Mouse (Mus musculus) MEL (cell line): Measurements from ENCODE around the gene Ostm1. TPM values are rescaled to one million over a fixed set of nuclear protein-coding genes. Genes with fewer than 3 reads are reported as not detected.

Experiments used
- DNase-seq: peaks from one replicate; pipeline ENCODE4 v3.0.0; 2011; ENCODE audit warnings: low read depth, low spot score
- H3K27ac ChIP-seq: 2 replicates; pipeline ENCODE4 v1.5.1; 2012; ENCODE audit warnings: low read depth, mild to moderate bottlenecking, control low read depth, low read length, moderate library complexity; ENCODE audit not compliant: control insufficient read depth
- H3K27me3 ChIP-seq, 2 experiments: fragments of 150-350 bp in 1 of 2; sonication (generic) in 1 of 2; 2 replicates each; pipeline ENCODE4 v1.6.1; 2012; ENCODE audit warnings: low read length in 2 of 2, mild to moderate bottlenecking in 2 of 2, improper control_type of control experiment in 1 of 2, moderate library complexity in 1 of 2; ENCODE audit not compliant: insufficient read depth in 2 of 2, control insufficient read depth in 1 of 2
- H3K36me3 ChIP-seq, 2 experiments: 2 replicates each; pipeline ENCODE4 v1.6.1; 2012 to 2014; ENCODE audit warnings: low read length in 2 of 2, improper control_type of control experiment in 1 of 2, inconsistent platforms in 1 of 2, mild to moderate bottlenecking in 1 of 2; ENCODE audit not compliant: insufficient read depth in 2 of 2, control insufficient read depth in 1 of 2
- H3K4me1 ChIP-seq, 2 experiments: fragments of 150-350 bp in 1 of 2; sonication (generic) in 1 of 2; 2 replicates each; pipeline ENCODE4 v1.6.1; 2012; ENCODE audit warnings: low read length in 2 of 2, improper control_type of control experiment in 1 of 2, mild to moderate bottlenecking in 1 of 2; ENCODE audit not compliant: insufficient read depth in 2 of 2, control insufficient read depth in 1 of 2
- H3K4me3 ChIP-seq, 2 experiments: fragments of 150-350 bp in 1 of 2; sonication (generic) in 1 of 2; 2 replicates each; pipeline ENCODE4 v1.5.1; 2012; ENCODE audit warnings: low read depth in 2 of 2, low read length in 2 of 2, mild to moderate bottlenecking in 2 of 2, moderate library complexity in 2 of 2, control low read depth in 1 of 2, improper control_type of control experiment in 1 of 2; ENCODE audit not compliant: control insufficient read depth in 1 of 2, insufficient read depth in 1 of 2
- H3K79me2 ChIP-seq: 2 replicates; pipeline ENCODE4 v1.6.1; 2012; ENCODE audit warnings: mild to moderate bottlenecking, low read length, moderate library complexity; ENCODE audit not compliant: control insufficient read depth, poor library complexity, insufficient read depth
- H3K9ac ChIP-seq: 2 replicates; pipeline ENCODE4 v1.6.1; 2012; ENCODE audit warnings: low read depth, mild to moderate bottlenecking, control low read depth, low read length, moderate library complexity; ENCODE audit not compliant: control insufficient read depth, poor library complexity, severe bottlenecking
- H3K9me3 ChIP-seq: fragments of 150-350 bp; sonication (generic); replicated peaks from 2 replicates; pipeline ENCODE4 v1.6.1; 2012; ENCODE audit warnings: mild to moderate bottlenecking, low read length, improper control_type of control experiment, moderate library complexity; ENCODE audit not compliant: insufficient read depth
- CHD1 ChIP-seq: IDR thresholded peaks from 2 replicates; pipeline ENCODE4 v1.6.1; 2012; ENCODE audit warnings: low read depth, mild to moderate bottlenecking, inconsistent platforms, low read length, improper control_type of control experiment
- CHD2 ChIP-seq: IDR thresholded peaks from 2 replicates; pipeline ENCODE4 v1.6.1; 2011; ENCODE audit warnings: low read length, improper control_type of control experiment
- CTCF ChIP-seq, 3 experiments: IDR thresholded peaks in 2 of 3; conservative IDR thresholded peaks in 1 of 3; 2 replicates each; pipeline ENCODE4 v1.5.1; 2011 to 2012; ENCODE audit warnings: low read length in 3 of 3, low read depth in 2 of 3, mild to moderate bottlenecking in 2 of 3, improper control_type of control experiment in 1 of 3, inconsistent platforms in 1 of 3, mixed read lengths in 1 of 3, moderate library complexity in 1 of 3; ENCODE audit not compliant: control insufficient read depth in 1 of 3, insufficient read depth in 1 of 3, poor library complexity in 1 of 3, severe bottlenecking in 1 of 3
- E2F4 ChIP-seq: IDR thresholded peaks from 2 replicates; pipeline ENCODE4 v1.6.1; 2011; ENCODE audit warnings: low read depth, low read length, improper control_type of control experiment, borderline replicate concordance
- ELF1 ChIP-seq: IDR thresholded peaks from 2 replicates; pipeline ENCODE4 v1.6.1; 2014; ENCODE audit warnings: low read depth, mild to moderate bottlenecking, inconsistent platforms, low read length, improper control_type of control experiment, moderate library complexity
- EP300 ChIP-seq, 2 experiments: IDR thresholded peaks; 2 replicates each; pipeline ENCODE4 v1.6.1; 2011; ENCODE audit warnings: improper control_type of control experiment in 2 of 2, low read length in 2 of 2, low read depth in 1 of 2, mild to moderate bottlenecking in 1 of 2
- ETS1 ChIP-seq: IDR thresholded peaks from 2 replicates; pipeline ENCODE4 v1.6.1; 2012; ENCODE audit warnings: low read depth, mild to moderate bottlenecking, inconsistent platforms, low read length, improper control_type of control experiment, moderate library complexity
- GABPA ChIP-seq: IDR thresholded peaks from 2 replicates; pipeline ENCODE4 v1.6.1; 2012; ENCODE audit warnings: low read depth, mild to moderate bottlenecking, inconsistent platforms, low read length, improper control_type of control experiment, moderate library complexity
- GATA1 ChIP-seq: IDR thresholded peaks from 2 replicates; pipeline ENCODE4 v1.6.1; 2011; ENCODE audit warnings: low read depth, low read length, improper control_type of control experiment
- HCFC1 ChIP-seq: IDR thresholded peaks from 2 replicates; pipeline ENCODE4 v1.6.1; 2012; ENCODE audit warnings: low read depth, mild to moderate bottlenecking, inconsistent platforms, low read length, improper control_type of control experiment, moderate library complexity
- JUND ChIP-seq: IDR thresholded peaks from 2 replicates; pipeline ENCODE4 v1.6.1; 2011; ENCODE audit warnings: low read depth, mild to moderate bottlenecking, improper control_type of control experiment, low read length
- MAZ ChIP-seq: IDR thresholded peaks from 2 replicates; pipeline ENCODE4 v1.6.1; 2012; ENCODE audit warnings: low read depth, mild to moderate bottlenecking, inconsistent platforms, low read length, improper control_type of control experiment
- MEF2A ChIP-seq: IDR thresholded peaks from 2 replicates; pipeline ENCODE4 v1.6.1; 2014; ENCODE audit warnings: low read depth, mild to moderate bottlenecking, inconsistent platforms, low read length, improper control_type of control experiment; ENCODE audit not compliant: poor library complexity, insufficient replicate concordance, severe bottlenecking; ENCODE audit errors: extremely low read depth
- MXI1 ChIP-seq: IDR thresholded peaks from 2 replicates; pipeline ENCODE4 v1.6.1; 2011; ENCODE audit warnings: mild to moderate bottlenecking, low read depth, low read length, improper control_type of control experiment
- MYB ChIP-seq: IDR thresholded peaks from 2 replicates; pipeline ENCODE4 v1.6.1; 2011; ENCODE audit warnings: mild to moderate bottlenecking, low read depth, low read length, improper control_type of control experiment
- POLR2AphosphoS5 ChIP-seq: IDR thresholded peaks from 2 replicates; pipeline ENCODE4 v1.6.1; 2012; ENCODE audit warnings: low read depth, borderline replicate concordance, mild to moderate bottlenecking, inconsistent platforms, low read length, moderate library complexity, mixed read lengths
- RAD21 ChIP-seq: IDR thresholded peaks from 2 replicates; pipeline ENCODE4 v1.6.1; 2011; ENCODE audit warnings: mild to moderate bottlenecking, low read depth, low read length, improper control_type of control experiment
- RCOR1 ChIP-seq: IDR thresholded peaks from 2 replicates; pipeline ENCODE4 v1.6.1; 2012; ENCODE audit warnings: low read depth, mild to moderate bottlenecking, inconsistent platforms, low read length, improper control_type of control experiment
- TAL1 ChIP-seq: IDR thresholded peaks from 2 replicates; pipeline ENCODE4 v1.6.1; 2012; ENCODE audit warnings: mild to moderate bottlenecking, inconsistent platforms, low read length, moderate library complexity, mixed read lengths
- USF1 ChIP-seq: IDR thresholded peaks from 2 replicates; pipeline ENCODE4 v1.6.1; 2014; ENCODE audit warnings: low read depth, mild to moderate bottlenecking, inconsistent platforms, low read length, improper control_type of control experiment, moderate library complexity
- ZKSCAN1 ChIP-seq: IDR thresholded peaks from 2 replicates; pipeline ENCODE4 v1.6.1; 2012; ENCODE audit warnings: low read depth, mild to moderate bottlenecking, inconsistent platforms, low read length, improper control_type of control experiment, moderate library complexity
- polyA plus RNA-seq, 2 experiments: library from polyadenylated mRNA; stranded (reverse) in 1 of 2; unstranded in 1 of 2; fragments of >175 nt in 1 of 2; fragments of >200 nt in 1 of 2; gene quantifications; 2 replicates each; pipeline versions ENCODE4 v1.2.1 to v1.2.4; 2012; ENCODE audit warnings: low replicate concordance in 2 of 2, low read depth in 1 of 2; ENCODE audit not compliant: insufficient read length in 2 of 2, insufficient read depth in 1 of 2, missing spikeins in 1 of 2
- total RNA-seq: library from RNA; depleted of rRNA; stranded (reverse); fragments of 300-350 nt; gene quantifications from 2 replicates; pipeline ENCODE4 v1.2.3, GENCODE M21; 2012

The Ostm1 gene
- total and polyA plus RNA-seq, 3 experiments = 13.9 to 17.5 TPM; not detected in 1

GRCm38 (mm10) chr10:42589505-42589904 is 5.9 kb downstream of the Ostm1 start:
- H3K27ac ChIP-seq = no peak overlapping the region
- TF ChIP-seq E2F4 (no peak), ELF1 (no peak), HCFC1 (no peak), GABPA (no peak), MYB (no peak), ETS1 (no peak), MXI1 (no peak), RCOR1 (no peak), POLR2AphosphoS5 (no peak), MEF2A (no peak), EP300 (IDR thresholded peaks at IDR 0.05; ENCODE audit: low read depth in 1 of 2, low read length in 2 of 2) (no peak), CTCF (IDR thresholded peaks at IDR 0.05 in 2 of 3, conservative IDR thresholded peaks at IDR 0.05 in 1 of 3; ENCODE audit: control insufficient read depth in 1 of 3, insufficient read depth in 1 of 3, low read depth in 2 of 3, low read length in 3 of 3, poor library complexity in 1 of 3, severe bottlenecking in 1 of 3) (no peak), CHD2 (no peak), GATA1 (no peak), USF1 (no peak), RAD21 (no peak), TAL1 (no peak)
- peaks cover 0 to 5% of the 10 kb centered on the region in 2 experiments for H3K27me3 ChIP-seq
- H3K9ac ChIP-seq = no peak overlapping the region
- H3K4me3 ChIP-seq = no peak overlapping the region
- no peaks in the 10 kb centered on the region for H3K79me2 ChIP-seq
- H3K4me1 ChIP-seq = no peaks in the 10 kb centered on the region
- no peaks in the 10 kb centered on the region for H3K9me3 ChIP-seq
- no peak for DNase-seq
- no peaks in the 10 kb centered on the region for H3K36me3 ChIP-seq

- Histone ChIP-seq H3K79me2 (no peaks in the 10 kb centered on the region), H3K4me3 (no peak overlapping the region), H3K36me3 (no peaks in the 10 kb centered on the region), H3K9me3 (no peaks in the 10 kb centered on the region), H3K4me1 (no peaks in the 10 kb centered on the region), H3K27me3 (peaks cover 0 to 5% of the 10 kb centered on the region in 2 experiments), H3K27ac (no peak overlapping the region), H3K9ac (no peak overlapping the region)
- TF ChIP-seq HCFC1 (no peak), ZKSCAN1 (no peak), MAZ (no peak), RCOR1 (no peak), JUND (no peak), CHD1 (no peak)
- DNase-seq = no peak
Observed at GRCm38 (mm10) chr10:42590261-42591184, 6.9 kb downstream of the Ostm1 start.
